Mouse (Mus musculus) T-cell, adult 2 months (primary cell): Measurements from ENCODE around the gene Rnps1.
"Not testable (repeated sequence)": the region's sequence is repeated elsewhere in the genome, so short reads cannot be mapped to it uniquely, and the experiment has no call there.

Source experiments
- DNase-seq: peaks from one replicate; pipeline ENCODE4 v3.0.0; 2022; ENCODE audit warnings: low spot score

The Rnps1 gene

GRCm38 (mm10) chr17:24414230-24414976 is at the start of gene Rnps1:
Rnps1 (plus strand) TSS chr17:24414565.
- DNase-seq: peak; percentile 90

- no peak for DNase-seq
Observed at GRCm38 (mm10) chr17:24365863-24366262, 48.5 kb upstream of the Rnps1 start.

GRCm38 (mm10) chr17:24375094-24375712 is 39.2 kb upstream of the Rnps1 start:
- no peak for DNase-seq

GRCm38 (mm10) chr17:24375886-24376285 is 38.5 kb upstream of the Rnps1 start:
- no peak for DNase-seq

GRCm38 (mm10) chr17:24378496-24378895 is 35.9 kb upstream of the Rnps1 start:
- no peak for DNase-seq

GRCm38 (mm10) chr17:24383789-24384188 is 30.6 kb upstream of the Rnps1 start:
- DNase-seq: no peak

- no peak for DNase-seq
Observed at GRCm38 (mm10) chr17:24388711-24389110, 25.7 kb upstream of the Rnps1 start.

- DNase-seq: peak; percentile 12
Observed at GRCm38 (mm10) chr17:24389865-24390264, 24.5 kb upstream of the Rnps1 start.

- DNase-seq: peak; percentile 10
Observed at GRCm38 (mm10) chr17:24391149-24391548, 23.2 kb upstream of the Rnps1 start.

GRCm38 (mm10) chr17:24393527-24393926 is 20.8 kb upstream of the Rnps1 start:
- no peak for DNase-seq

- DNase-seq: no peak
Observed at GRCm38 (mm10) chr17:24394456-24394855, 19.9 kb upstream of the Rnps1 start.

GRCm38 (mm10) chr17:24402371-24402770 is 12.0 kb upstream of the Rnps1 start:
- no peak for DNase-seq

- DNase-seq: no peak
Observed at GRCm38 (mm10) chr17:24407116-24407803, 7.1 kb upstream of the Rnps1 start.

GRCm38 (mm10) chr17:24413557-24414211 is 681 bp upstream of the Rnps1 start:
- DNase-seq: peak; percentile 30

- no peak for DNase-seq
Observed at GRCm38 (mm10) chr17:24415011-24415410, 646 bp downstream of the Rnps1 start.

GRCm38 (mm10) chr17:24416051-24416652 is 1.8 kb downstream of the Rnps1 start:
- no peak for DNase-seq

GRCm38 (mm10) chr17:24423114-24423513 is 8.7 kb downstream of the Rnps1 start:
- no peak for DNase-seq

GRCm38 (mm10) chr17:24424489-24424888 is 10.1 kb downstream of the Rnps1 start:
- DNase-seq: no peak

- DNase-seq: not testable (repeated sequence)
Observed at GRCm38 (mm10) chr17:24425326-24425725, 11.0 kb downstream of the Rnps1 start.

GRCm38 (mm10) chr17:24425905-24426304 is 11.5 kb downstream of the Rnps1 start:
- DNase-seq: no peak

GRCm38 (mm10) chr17:24426471-24427169 is 12.3 kb downstream of the Rnps1 start, which contains the start of gene Eci1:
Eci1 (plus strand) TSS chr17:24426641.
- DNase-seq: peak; percentile 77
